Mouse (Mus musculus): Measurements from ENCODE around the gene Add3. TPM values are rescaled to one million over a fixed set of nuclear protein-coding genes. Genes with fewer than 3 reads are reported as not detected.

Add3 gene
- polyA plus RNA-seq, 1 experiment from 2014 or later, result 85.6 TPM

DNA sequence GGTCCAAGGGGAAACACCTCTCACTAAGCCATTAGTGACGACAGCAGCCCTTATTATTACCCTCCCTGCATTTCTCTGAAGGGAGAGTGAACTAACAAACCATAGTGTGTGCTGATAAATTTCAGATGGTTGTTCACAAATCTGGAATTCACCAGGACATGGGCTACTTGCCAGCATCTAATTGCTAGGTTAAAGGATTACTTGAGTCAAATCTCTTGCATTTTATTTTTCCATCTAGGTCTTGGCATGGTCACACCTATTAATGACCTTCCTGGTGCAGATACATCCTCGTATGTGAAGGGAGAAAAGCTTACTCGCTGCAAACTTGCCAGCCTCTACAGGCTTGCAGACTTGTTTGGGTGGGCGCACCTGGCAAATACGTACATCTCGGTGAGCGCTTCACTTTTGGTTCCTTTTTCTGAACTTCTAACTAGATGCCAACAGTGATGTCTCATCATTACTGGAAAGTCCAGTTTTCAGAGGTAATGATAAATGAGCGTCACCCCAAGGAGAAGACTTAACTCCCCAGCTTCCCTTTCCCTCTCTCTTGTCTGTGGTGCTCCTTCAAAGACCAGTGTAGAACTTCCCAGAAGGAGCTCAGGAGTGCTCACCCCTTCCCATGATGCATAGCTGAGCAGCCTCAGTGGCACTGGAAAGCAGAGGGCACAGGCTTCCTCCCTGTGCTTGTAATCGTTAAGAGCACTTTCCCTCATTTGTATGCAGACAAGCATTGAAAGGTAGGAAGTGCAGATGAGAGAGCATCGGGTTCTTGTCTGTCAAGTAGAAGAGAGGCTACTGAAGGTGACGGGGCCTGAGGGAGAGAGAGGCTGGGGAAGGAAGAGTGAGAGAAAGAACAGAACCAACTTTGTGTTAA, 90.9 kb downstream of the Add3 start:
- no peak for ATAC-seq (replicated peaks; ENCODE audit: low FRiP score)
- peaks cover 83% of the 10 kb centered on the region for H3K36me3 ChIP-seq
- WGBS, result 83% methylated on average over 11 of the region's 11 CpGs

DNA sequence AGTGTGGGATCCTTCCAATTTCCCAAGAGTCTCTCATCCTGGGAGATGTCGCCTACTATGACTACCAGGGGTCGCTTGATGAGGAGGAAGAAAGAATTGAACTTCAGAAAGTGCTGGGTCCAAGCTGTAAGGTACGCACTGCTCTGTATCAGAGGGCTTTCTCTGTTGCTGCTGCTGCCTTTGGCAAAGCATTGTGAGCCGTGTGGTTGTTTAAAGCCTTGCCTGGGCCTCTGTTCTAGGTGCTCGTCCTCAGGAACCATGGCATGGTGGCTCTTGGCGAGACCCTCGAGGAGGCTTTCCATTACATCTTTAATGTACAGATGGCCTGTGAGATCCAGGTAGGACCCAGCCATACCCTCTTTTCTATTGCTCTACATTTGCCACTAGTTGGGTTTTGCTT, 93.3 kb downstream of the Add3 start:
- WGBS, result 92% methylated on average over 7 of the region's 7 CpGs
- ATAC-seq (replicated peaks; ENCODE audit: low FRiP score), result no peak
- H3K27me3 ChIP-seq, result no peaks in the 10 kb centered on the region
- H3K4me2 ChIP-seq, result no peak overlapping the region
- H3K4me3 ChIP-seq (replicated peaks), result no peak overlapping the region
- H3K9me3 ChIP-seq (replicated peaks), result no peaks in the 10 kb centered on the region
- H3K36me3 ChIP-seq, result peaks cover 84% of the 10 kb centered on the region
- no peak overlapping the region for H3K9ac ChIP-seq
- no peaks in the 10 kb centered on the region for H3K4me1 ChIP-seq
- H3K27ac ChIP-seq, result no peak overlapping the region

More for the DNA sequence above, 90.9 kb downstream of the Add3 start:
- Histone ChIP-seq H3K27ac (no peak overlapping the region), H3K4me3 (replicated peaks) (no peak overlapping the region), H3K27me3 (no peaks in the 10 kb centered on the region), H3K9me3 (replicated peaks) (no peaks in the 10 kb centered on the region), H3K4me2 (no peak overlapping the region), H3K9ac (no peak overlapping the region), H3K4me1 (no peaks in the 10 kb centered on the region)

DNA sequence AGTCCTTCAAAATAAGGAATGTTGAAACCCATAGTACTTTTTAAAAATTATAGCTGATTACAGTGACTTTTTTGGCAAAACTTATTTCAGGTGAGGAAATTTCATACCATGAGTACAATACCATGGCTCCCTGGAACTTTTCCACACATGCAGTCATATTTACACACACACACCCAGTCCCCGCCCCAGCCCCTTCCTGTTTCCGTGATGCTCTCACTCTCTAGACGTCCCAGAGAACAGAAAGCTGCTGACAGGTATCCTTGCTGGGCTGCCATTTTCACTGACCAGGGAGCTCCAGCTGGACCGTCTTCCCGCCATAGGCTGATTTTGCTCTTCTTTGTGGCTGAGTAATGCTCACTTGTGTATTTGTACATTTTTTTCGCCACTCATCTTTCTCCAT, 101.6 kb downstream of the Add3 start:
- Histone ChIP-seq H3K9ac (no peak overlapping the region), H3K9me3 (replicated peaks) (no peaks in the 10 kb centered on the region), H3K27ac (no peak overlapping the region), H3K36me3 (peaks cover 92% of the 10 kb centered on the region), H3K4me3 (replicated peaks) (no peak overlapping the region), H3K4me1 (no peaks in the 10 kb centered on the region), H3K4me2 (no peak overlapping the region), H3K27me3 (no peaks in the 10 kb centered on the region)
- 86% methylated on average over 6 of the region's 6 CpGs for WGBS
- ATAC-seq (replicated peaks; ENCODE audit: low FRiP score), result no peak

DNA sequence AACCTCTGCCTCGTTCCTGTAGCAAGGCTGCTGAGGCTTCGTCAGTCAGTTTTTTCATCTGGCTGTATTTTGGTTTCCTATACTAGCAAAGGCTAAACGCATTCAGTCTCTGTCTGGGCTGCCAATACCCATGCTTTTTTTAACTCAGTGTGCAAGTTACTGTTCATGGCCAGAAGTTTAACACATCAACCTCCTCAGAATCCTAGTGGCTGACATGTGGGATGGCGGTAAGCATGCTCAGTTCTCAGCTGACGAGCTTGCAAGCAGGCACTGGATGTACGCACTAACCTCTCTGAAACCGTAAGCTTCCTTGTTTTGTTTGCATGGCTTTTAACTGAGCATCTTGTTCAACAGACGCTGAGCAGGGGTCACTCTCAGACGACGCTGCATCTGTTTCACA, 103.7 kb downstream of the Add3 start:
- 83% methylated on average over 10 of the region's 10 CpGs for WGBS
- no peaks in the 10 kb centered on the region for H3K27me3 ChIP-seq
- peaks cover 2% of the 10 kb centered on the region; the same call in 1 of the 2 replicates for H3K4me1 ChIP-seq
- H3K9me3 ChIP-seq (replicated peaks), result no peaks in the 10 kb centered on the region
- no peak overlapping the region for H3K4me2 ChIP-seq
- peaks cover 78% of the 10 kb centered on the region for H3K36me3 ChIP-seq
- ATAC-seq (replicated peaks; ENCODE audit: low FRiP score), result no peak
- H3K4me3 ChIP-seq (replicated peaks), result no peak overlapping the region
- no peak overlapping the region for H3K27ac ChIP-seq
- no peak overlapping the region for H3K9ac ChIP-seq

DNA sequence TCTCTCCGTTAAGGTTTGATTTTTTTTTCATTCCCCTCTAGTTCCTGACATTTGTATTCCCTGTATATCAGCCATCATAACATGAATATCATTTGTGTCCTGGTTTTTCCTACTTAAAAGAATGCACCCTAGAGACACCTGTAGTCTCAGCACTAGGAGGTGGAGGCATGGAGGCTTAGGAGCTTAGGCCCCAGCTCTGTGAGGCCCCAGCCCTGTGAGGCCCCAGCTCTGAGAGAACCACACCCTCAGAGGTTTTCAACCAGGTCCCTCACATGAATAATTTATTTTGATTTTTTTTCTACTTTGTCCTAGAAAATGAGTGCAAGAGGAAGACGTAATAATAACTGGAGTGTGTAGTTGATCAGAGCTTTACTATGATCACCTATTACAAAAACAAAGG, 107.3 kb downstream of the Add3 start:
- WGBS, result 63% methylated on average over 2 of the region's 2 CpGs
- no peak for ATAC-seq (replicated peaks; ENCODE audit: low FRiP score)

DNA sequence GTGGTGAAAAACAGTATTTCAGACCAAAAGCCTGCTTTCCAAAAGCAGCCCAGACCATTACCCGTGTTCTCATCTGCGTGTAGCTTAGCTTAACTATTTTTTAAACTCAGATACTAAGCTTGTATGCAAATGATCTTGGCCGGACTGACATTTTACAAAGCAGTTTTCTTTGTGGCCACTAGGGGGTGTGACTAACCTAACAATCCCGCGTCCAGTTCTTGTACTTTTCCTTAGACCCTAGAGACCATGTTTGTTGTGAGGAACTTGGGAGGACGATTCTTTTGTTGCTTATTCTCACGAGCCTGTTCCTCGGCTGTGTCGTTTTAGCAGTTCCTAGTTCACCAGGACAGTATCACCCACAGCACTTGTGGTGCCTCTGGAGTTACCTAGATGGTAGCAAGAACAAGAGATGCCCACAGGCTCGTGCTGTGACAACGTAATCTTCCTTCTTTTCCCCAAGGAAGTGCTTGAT, 107.8 kb downstream of the Add3 start:
- WGBS, result 14% methylated on average over 11 of the region's 11 CpGs
- ATAC-seq (replicated peaks; ENCODE audit: low FRiP score), result peak; percentile 62; the same call in 1 of the 2 replicates
- H3K9me3 ChIP-seq (replicated peaks), result no peaks in the 10 kb centered on the region
- peaks cover 2% of the 10 kb centered on the region; the same call in 1 of the 2 replicates for H3K4me1 ChIP-seq
- H3K27me3 ChIP-seq, result no peaks in the 10 kb centered on the region
- no peak overlapping the region for H3K27ac ChIP-seq
- no peak overlapping the region for H3K4me3 ChIP-seq (replicated peaks)
- 0 out of 2 replicates have a peak overlapping the region, but pooled peaks have one; percentile 20 for H3K4me2 ChIP-seq
- H3K9ac ChIP-seq, result peak overlapping the region; percentile 12; the same call in 1 of the 2 replicates
- H3K36me3 ChIP-seq, result peaks cover 48% of the 10 kb centered on the region

More for the DNA sequence above, 107.3 kb downstream of the Add3 start:
- H3K9ac ChIP-seq, result no peak overlapping the region
- no peak overlapping the region for H3K4me3 ChIP-seq (replicated peaks)
- H3K4me2 ChIP-seq, result no peak overlapping the region
- H3K4me1 ChIP-seq, result peaks cover 2% of the 10 kb centered on the region; the same call in 1 of the 2 replicates
- H3K27ac ChIP-seq, result no peak overlapping the region
- H3K36me3 ChIP-seq, result peaks cover 53% of the 10 kb centered on the region
- H3K9me3 ChIP-seq (replicated peaks), result no peaks in the 10 kb centered on the region
- no peaks in the 10 kb centered on the region for H3K27me3 ChIP-seq

DNA sequence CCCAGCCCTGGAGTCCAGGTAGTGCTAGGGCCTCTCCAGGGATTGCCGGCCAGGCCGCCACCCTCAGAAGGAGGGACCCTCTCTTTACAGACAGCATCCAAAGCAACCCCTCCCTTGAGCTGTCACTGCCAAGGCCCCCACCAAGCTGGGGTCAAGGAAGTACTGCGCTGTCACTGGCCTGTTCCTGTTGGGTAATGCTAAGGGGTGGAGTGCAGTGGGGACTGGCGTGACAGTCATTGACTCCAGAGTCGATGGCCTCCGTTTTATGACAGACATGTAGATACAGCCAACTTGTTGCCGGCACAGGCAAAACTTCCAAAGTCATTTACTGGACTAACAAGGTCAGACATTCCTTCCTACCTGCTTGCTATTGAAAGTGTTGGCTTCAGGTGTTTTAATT, 110.8 kb downstream of the Add3 start:
- Histone ChIP-seq H3K4me2 (no peak overlapping the region), H3K4me1 (peaks cover 2% of the 10 kb centered on the region; the same call in 1 of the 2 replicates), H3K4me3 (replicated peaks) (no peak overlapping the region), H3K27me3 (no peaks in the 10 kb centered on the region), H3K9me3 (replicated peaks) (no peaks in the 10 kb centered on the region), H3K36me3 (peaks cover 20% of the 10 kb centered on the region; the same call in 1 of the 2 replicates), H3K27ac (no peak overlapping the region), H3K9ac (no peak overlapping the region)
- no peak for ATAC-seq (replicated peaks; ENCODE audit: low FRiP score)
- WGBS, result 73% methylated on average over 7 of the region's 7 CpGs

DNA sequence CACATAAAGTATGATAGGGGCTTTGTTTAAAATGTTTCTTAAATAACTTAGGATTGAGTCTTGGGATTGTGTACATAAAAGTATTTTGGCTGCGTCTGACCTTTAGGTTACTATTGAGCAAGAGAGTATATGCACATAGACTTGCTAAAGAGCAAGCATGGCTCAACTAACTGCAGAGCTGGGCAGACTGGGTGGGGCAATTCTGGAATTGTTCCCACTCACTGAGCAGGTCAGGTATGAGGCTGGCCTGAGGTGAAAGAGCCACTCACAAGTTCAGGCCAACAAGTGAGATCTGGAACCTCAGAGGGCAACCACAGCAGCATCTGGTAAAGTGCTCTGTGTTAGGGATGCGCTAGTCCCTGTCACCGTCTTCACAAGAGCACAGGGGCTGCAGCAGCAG, 111.4 kb downstream of the Add3 start:
- H3K36me3 ChIP-seq, result peaks cover 14% of the 10 kb centered on the region; the same call in 1 of the 2 replicates
- no peak overlapping the region for H3K4me2 ChIP-seq
- peaks cover 2% of the 10 kb centered on the region; the same call in 1 of the 2 replicates for H3K4me1 ChIP-seq
- H3K27me3 ChIP-seq, result no peaks in the 10 kb centered on the region
- ATAC-seq (replicated peaks; ENCODE audit: low FRiP score), result no peak
- WGBS, result 87% methylated on average over 3 of the region's 3 CpGs
- no peak overlapping the region for H3K27ac ChIP-seq
- no peak overlapping the region for H3K9ac ChIP-seq
- no peak overlapping the region for H3K4me3 ChIP-seq (replicated peaks)
- no peaks in the 10 kb centered on the region for H3K9me3 ChIP-seq (replicated peaks)

DNA sequence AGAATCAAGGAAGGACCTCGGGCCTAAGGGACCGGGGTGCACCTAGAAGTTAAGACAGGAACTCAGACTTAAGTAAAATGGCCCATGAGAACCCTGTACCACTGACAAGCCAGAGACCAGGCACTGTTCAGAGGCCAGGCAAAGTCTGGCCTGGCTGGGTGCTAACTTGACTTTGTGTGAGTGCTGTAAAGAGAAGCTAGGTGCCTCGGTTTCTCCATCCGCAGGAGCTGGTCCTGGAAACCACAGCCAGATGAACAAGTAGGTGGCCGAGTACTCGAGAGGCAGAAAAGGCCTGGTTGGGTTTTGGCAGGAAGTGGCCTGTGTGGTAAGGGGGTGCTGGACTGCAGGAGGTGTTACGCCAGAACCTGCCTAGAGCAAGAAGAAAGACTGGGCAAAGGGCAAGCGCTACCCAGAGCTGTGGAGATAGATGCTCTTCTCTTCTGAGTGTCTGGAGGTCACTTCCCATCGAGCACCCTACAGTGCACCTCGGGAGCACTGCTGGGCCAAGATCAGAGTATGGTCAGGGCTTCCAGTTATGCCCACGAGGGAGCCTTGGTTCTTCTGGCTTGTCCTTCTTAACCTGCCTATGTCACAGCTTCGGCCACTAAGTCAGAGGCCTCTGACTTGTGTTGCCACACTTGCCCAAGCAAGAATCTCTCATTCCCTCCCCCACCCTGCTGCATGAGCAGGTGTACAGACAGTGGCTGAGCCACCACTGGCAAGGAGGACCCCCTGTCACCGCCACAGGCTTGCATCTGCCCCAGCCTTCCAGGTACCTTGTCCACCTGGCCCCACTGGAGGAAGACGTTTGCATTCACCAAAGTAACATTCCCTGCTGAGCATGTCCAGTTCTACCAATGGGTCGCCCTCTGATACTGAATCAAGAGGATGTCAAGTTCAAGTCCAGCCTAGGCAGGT, 112.1 kb downstream of the Add3 start:
- H3K4me3 ChIP-seq (replicated peaks), result no peak overlapping the region
- WGBS, result 86% methylated on average over 15 of the region's 15 CpGs
- H3K4me1 ChIP-seq, result peaks cover 2% of the 10 kb centered on the region; the same call in 1 of the 2 replicates
- H3K36me3 ChIP-seq, result peaks cover 10% of the 10 kb centered on the region; the same call in 1 of the 2 replicates
- H3K27ac ChIP-seq, result no peak overlapping the region
- H3K9ac ChIP-seq, result no peak overlapping the region
- ATAC-seq (replicated peaks; ENCODE audit: low FRiP score), result no peak
- no peak overlapping the region for H3K4me2 ChIP-seq
- H3K9me3 ChIP-seq (replicated peaks), result no peaks in the 10 kb centered on the region
- H3K27me3 ChIP-seq, result no peaks in the 10 kb centered on the region

DNA sequence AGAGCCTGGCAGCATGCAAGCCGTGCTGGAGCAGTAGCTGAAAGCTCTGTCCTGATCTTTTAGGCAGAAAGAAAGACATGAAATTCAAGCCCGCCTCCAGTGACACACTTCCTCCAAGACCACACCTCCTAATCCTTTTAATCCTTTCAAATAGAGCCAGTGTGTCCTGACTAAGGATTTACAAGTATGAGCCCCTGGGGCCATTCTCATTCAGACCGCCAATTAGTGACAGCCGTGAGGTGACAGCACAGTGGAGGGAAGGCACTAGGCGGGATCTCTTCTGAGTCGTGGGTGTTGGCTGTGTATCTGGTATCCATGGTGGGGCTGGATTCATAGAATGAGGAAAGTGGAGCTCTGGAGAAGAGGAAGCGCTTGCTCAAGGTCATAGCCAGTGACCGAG, 116.1 kb downstream of the Add3 start:
- H3K4me3 ChIP-seq (replicated peaks), result no peak overlapping the region
- no peaks in the 10 kb centered on the region for H3K27me3 ChIP-seq
- no peak for ATAC-seq (replicated peaks; ENCODE audit: low FRiP score)
- no peak overlapping the region for H3K27ac ChIP-seq
- no peak overlapping the region for H3K4me2 ChIP-seq
- no peaks in the 10 kb centered on the region for H3K9me3 ChIP-seq (replicated peaks)
- no peak overlapping the region for H3K9ac ChIP-seq
- no peaks in the 10 kb centered on the region for H3K36me3 ChIP-seq
- H3K4me1 ChIP-seq, result no peaks in the 10 kb centered on the region
- 90% methylated on average over 8 of the region's 8 CpGs for WGBS

DNA sequence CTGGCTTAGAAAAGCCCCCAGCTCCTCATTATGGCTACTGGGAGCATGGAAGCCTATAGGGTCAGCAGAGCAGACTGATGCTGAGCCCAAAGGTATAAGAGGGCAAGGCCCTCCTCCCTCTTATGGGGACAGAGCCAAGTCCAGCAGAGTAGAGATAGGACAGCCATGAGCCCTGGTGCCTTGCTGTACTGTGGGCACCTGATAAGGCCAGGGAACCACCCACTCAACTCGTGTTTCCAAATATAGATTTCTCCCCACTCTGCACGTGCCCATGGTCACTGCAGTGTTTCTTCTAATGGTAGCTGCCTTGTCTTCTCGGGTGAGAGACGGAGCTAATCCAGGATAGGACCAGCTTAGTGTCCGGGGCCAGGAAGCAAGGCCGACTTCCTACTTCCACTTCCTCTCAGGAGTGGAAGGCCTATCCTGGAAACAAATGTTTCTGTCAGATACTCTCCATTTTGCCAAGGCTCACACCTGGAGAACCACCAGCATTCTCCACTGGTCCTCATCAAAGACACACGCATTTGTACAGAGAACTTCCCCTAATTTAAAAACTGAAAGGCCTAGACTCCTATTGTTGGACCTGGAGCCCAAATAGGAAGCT, 116.8 kb downstream of the Add3 start:
- peak; percentile 78 for ATAC-seq (replicated peaks; ENCODE audit: low FRiP score)
- Histone ChIP-seq H3K9me3 (replicated peaks) (no peaks in the 10 kb centered on the region), H3K4me1 (no peaks in the 10 kb centered on the region), H3K27ac (no peak overlapping the region), H3K36me3 (no peaks in the 10 kb centered on the region), H3K4me3 (replicated peaks) (no peak overlapping the region), H3K27me3 (no peaks in the 10 kb centered on the region), H3K9ac (no peak overlapping the region), H3K4me2 (no peak overlapping the region)
- WGBS, result 82% methylated on average over 7 of the region's 7 CpGs

Data from kidney, embryonic 15.5 days (tissue).